ENCODE assay signal across 20 mouse cellular contexts in genomic region chr10:112357669-112358362, GRCm38 (mm10).
DNase-seq lines count a peak whose midpoint lies in the region; ATAC-seq lines count a peak whose summit lies in the region.
"Had no signal": no experiment of that assay in that cellular context is flagged by ENCODE, and none has a peak within 500 bp of the region (broad histone marks: within the 10 kb centered on the region; RNA-seq: fewer than 3 reads in every experiment).

No protein-coding gene starts in this region.

- 74% methylated on average over 3 of the region's 3 CpGs for WGBS in neural tube, embryonic 11.5 days
- 25% methylated on average over 3 of the region's 3 CpGs for WGBS in neural tube, embryonic 15.5 days
- WGBS in forebrain, embryonic 16.5 days, result 7% methylated on average over 3 of the region's 3 CpGs
- 16% methylated on average over 3 of the region's 3 CpGs for WGBS in midbrain, embryonic 14.5 days

- no peaks in the 10 kb centered on the region for H3K27me3 ChIP-seq in neural tube, embryonic 11.5 days (ENCODE audit: control insufficient read depth, insufficient read depth, low read length)
- H3K27me3 ChIP-seq in neural tube, embryonic 15.5 days (replicated peaks), result no peaks in the 10 kb centered on the region
- no peaks in the 10 kb centered on the region for H3K27me3 ChIP-seq in forebrain, embryonic 16.5 days (replicated peaks; ENCODE audit: control insufficient read depth, insufficient read depth, low read length)
- no peaks in the 10 kb centered on the region for H3K27me3 ChIP-seq in midbrain, embryonic 14.5 days (ENCODE audit: control insufficient read depth, insufficient read depth, low read length)
- H3K27me3 ChIP-seq: embryonic facial prominence, embryonic 13.5 days; heart, embryonic 13.5 days; limb, embryonic 13.5 days; liver, embryonic 15.5 days; stomach, embryonic 15.5 days had no signal

- H3K4me1 ChIP-seq in neural tube, embryonic 11.5 days (ENCODE audit: control insufficient read depth, insufficient read depth, low read length), result no peaks in the 10 kb centered on the region
- no peaks in the 10 kb centered on the region for H3K4me1 ChIP-seq in neural tube, embryonic 15.5 days
- H3K4me1 ChIP-seq in forebrain, embryonic 16.5 days (replicated peaks; ENCODE audit: control insufficient read depth, insufficient read depth, low read length), result peaks cover 4% of the 10 kb centered on the region
- H3K4me1 ChIP-seq in midbrain, embryonic 14.5 days (ENCODE audit: control insufficient read depth, insufficient read depth, low read length), result no peaks in the 10 kb centered on the region
- H3K4me1 ChIP-seq: embryonic facial prominence, embryonic 13.5 days; limb, embryonic 13.5 days; liver, embryonic 15.5 days; stomach, embryonic 15.5 days had no signal

- H3K27ac ChIP-seq in neural tube, embryonic 11.5 days (ENCODE audit: low read depth, low read length), result no peak overlapping the region
- H3K27ac ChIP-seq in neural tube, embryonic 15.5 days (replicated peaks), result no peak overlapping the region
- peak overlapping the region; percentile 37; the same call in 1 of the 2 replicates for H3K27ac ChIP-seq in forebrain, embryonic 16.5 days (ENCODE audit: low read length)
- H3K27ac ChIP-seq in midbrain, embryonic 14.5 days (replicated peaks; ENCODE audit: low read depth, low read length), result 0 out of 2 replicates have a peak overlapping the region, but pooled peaks have one; percentile 20
- H3K27ac ChIP-seq: embryonic facial prominence, embryonic 13.5 days; heart, embryonic 13.5 days; limb, embryonic 13.5 days; liver, embryonic 15.5 days; macrophage; stomach, embryonic 15.5 days had no signal

- peak; percentile 63; the same call in 1 of the 2 replicates for ATAC-seq in neural tube, embryonic 11.5 days (ENCODE audit: insufficient read depth, low FRiP score, low TSS enrichment)
- no peak for ATAC-seq in neural tube, embryonic 15.5 days (ENCODE audit: low FRiP score)
- ATAC-seq in forebrain, embryonic 16.5 days, result peak; percentile 90
- ATAC-seq in midbrain, embryonic 14.5 days (ENCODE audit: low FRiP score, low TSS enrichment), result peak; percentile 71; the same call in 1 of the 2 replicates
- ATAC-seq in erythroblast, adult 5-6 weeks (replicated peaks; ENCODE audit: low FRiP score, poor library complexity, severe bottlenecking), result no peak
- ATAC-seq: inflammation-experienced regulatory T-cells, adult 6 months had no signal

- no peaks in the 10 kb centered on the region for H3K9me3 ChIP-seq in neural tube, embryonic 11.5 days (ENCODE audit: control insufficient read depth, low read length)
- no peaks in the 10 kb centered on the region for H3K9me3 ChIP-seq in neural tube, embryonic 15.5 days (replicated peaks)
- H3K9me3 ChIP-seq in forebrain, embryonic 16.5 days (ENCODE audit: control insufficient read depth, low read length), result no peaks in the 10 kb centered on the region
- no peaks in the 10 kb centered on the region for H3K9me3 ChIP-seq in midbrain, embryonic 14.5 days (ENCODE audit: control insufficient read depth, low read length)
- H3K9me3 ChIP-seq: embryonic facial prominence, embryonic 13.5 days; heart, embryonic 13.5 days; limb, embryonic 13.5 days; liver, embryonic 15.5 days; stomach, embryonic 15.5 days had no signal

- H3K4me3 ChIP-seq in neural tube, embryonic 11.5 days (ENCODE audit: low read depth, low read length), result no peak overlapping the region
- H3K4me3 ChIP-seq in neural tube, embryonic 15.5 days (replicated peaks), result no peak overlapping the region
- H3K4me3 ChIP-seq in forebrain, embryonic 16.5 days (replicated peaks; ENCODE audit: low read length), result no peak overlapping the region
- no peak overlapping the region for H3K4me3 ChIP-seq in midbrain, embryonic 14.5 days (replicated peaks; ENCODE audit: low read depth, low read length)
- H3K4me3 ChIP-seq: embryonic facial prominence, embryonic 13.5 days; heart, embryonic 13.5 days; limb, embryonic 13.5 days; liver, embryonic 15.5 days; stomach, embryonic 15.5 days had no signal

- no peak overlapping the region for H3K9ac ChIP-seq in neural tube, embryonic 11.5 days (ENCODE audit: low read length)
- H3K9ac ChIP-seq in neural tube, embryonic 15.5 days (replicated peaks), result no peak overlapping the region
- no peak overlapping the region for H3K9ac ChIP-seq in forebrain, embryonic 16.5 days (replicated peaks; ENCODE audit: low read depth, low read length)
- H3K9ac ChIP-seq in midbrain, embryonic 14.5 days (replicated peaks; ENCODE audit: low read length), result no peak overlapping the region
- H3K9ac ChIP-seq: embryonic facial prominence, embryonic 13.5 days; heart, embryonic 13.5 days; limb, embryonic 13.5 days; liver, embryonic 15.5 days; stomach, embryonic 15.5 days had no signal

- DNase-seq in neural tube, embryonic 11.5 days (ENCODE audit: low spot score), result no peak
- DNase-seq in midbrain, embryonic 14.5 days, result peak; percentile 38
- no peak for DNase-seq in urinary bladder, postnatal 36 days (ENCODE audit: low spot score in 2 of 2)
- no peak for DNase-seq in left cerebral cortex, adult 18-20 months (ENCODE audit: low spot score in 2 of 2)
- DNase-seq: adrenal gland, adult 2 months; cerebellum, postnatal 10 days; kidney, adult 2 months; kidney, postnatal 10 days; right cerebral cortex, postnatal 25 days; thymus, adult 18-20 months had no signal

- no peak overlapping the region for H3K4me2 ChIP-seq in neural tube, embryonic 11.5 days (ENCODE audit: low read depth)
- H3K4me2 ChIP-seq in neural tube, embryonic 15.5 days, result no peak overlapping the region
- no peak overlapping the region for H3K4me2 ChIP-seq in forebrain, embryonic 16.5 days (ENCODE audit: low read length)
- H3K4me2 ChIP-seq in midbrain, embryonic 14.5 days (ENCODE audit: low read length), result no peak overlapping the region
- H3K4me2 ChIP-seq: embryonic facial prominence, embryonic 13.5 days; heart, embryonic 13.5 days; limb, embryonic 13.5 days; liver, embryonic 15.5 days; stomach, embryonic 15.5 days had no signal

- no peaks in the 10 kb centered on the region for H3K36me3 ChIP-seq in neural tube, embryonic 11.5 days (ENCODE audit: control insufficient read depth, insufficient read depth, low read length)
- no peaks in the 10 kb centered on the region for H3K36me3 ChIP-seq in neural tube, embryonic 15.5 days
- H3K36me3 ChIP-seq in forebrain, embryonic 16.5 days (ENCODE audit: control insufficient read depth, insufficient read depth), result no peaks in the 10 kb centered on the region
- no peaks in the 10 kb centered on the region for H3K36me3 ChIP-seq in midbrain, embryonic 14.5 days (ENCODE audit: control insufficient read depth, insufficient read depth, low read length)
- H3K36me3 ChIP-seq: embryonic facial prominence, embryonic 13.5 days; heart, embryonic 13.5 days; limb, embryonic 13.5 days; liver, embryonic 15.5 days; stomach, embryonic 15.5 days had no signal

Comparison
In these comparisons a context has a peak if more than half of its experiments do, and no peak if none do; other contexts are left out.
1. ATAC-seq: peak in neural tube, embryonic 11.5 days (single experiment), forebrain, embryonic 16.5 days (single experiment) and midbrain, embryonic 14.5 days (single experiment); none in neural tube, embryonic 15.5 days (single experiment) and erythroblast, adult 5-6 weeks (single experiment).
2. H3K27ac ChIP-seq: peak in forebrain, embryonic 16.5 days (single experiment) and midbrain, embryonic 14.5 days (single experiment); none in neural tube, embryonic 11.5 days (single experiment) and neural tube, embryonic 15.5 days (single experiment).